Mouse (Mus musculus) brown adipose tissue, adult 24 weeks (tissue): ENCODE data around the gene Rnf7. TPM values are rescaled to one million over a fixed set of nuclear protein-coding genes. Genes with fewer than 3 reads are reported as not detected.
"Not testable (repeated sequence)": the region's sequence is repeated elsewhere in the genome, so short reads cannot be mapped to it uniquely, and the experiment has no call there.

ENCODE experiments used
- H3K27ac ChIP-seq: fragments of 200-500 bp; replicated peaks from 2 replicates; pipeline ENCODE4 v1.5.1; 2012; ENCODE audit warnings: low read depth, mild to moderate bottlenecking, low read length
- H3K4me1 ChIP-seq: fragments of 200-500 bp; 2 replicates; pipeline ENCODE4 v1.6.1; 2012; ENCODE audit warnings: low read length, mixed read lengths; ENCODE audit not compliant: control insufficient read depth, insufficient read depth, insufficient read length
- H3K4me3 ChIP-seq: fragments of 200-500 bp; 2 replicates; pipeline ENCODE4 v1.5.1; 2012; ENCODE audit warnings: low read depth, mild to moderate bottlenecking, low read length, moderate library complexity; ENCODE audit not compliant: insufficient read depth
- polyA plus RNA-seq: library from polyadenylated mRNA; stranded (reverse); fragments of >200 nt; gene quantifications from 2 replicates; pipeline ENCODE4 v1.2.4, GENCODE M21; 2012; ENCODE audit not compliant: missing spikeins, insufficient read depth, insufficient read length

The Rnf7 gene
- polyA plus RNA-seq, 1 experiment, result 193 TPM

DNA sequence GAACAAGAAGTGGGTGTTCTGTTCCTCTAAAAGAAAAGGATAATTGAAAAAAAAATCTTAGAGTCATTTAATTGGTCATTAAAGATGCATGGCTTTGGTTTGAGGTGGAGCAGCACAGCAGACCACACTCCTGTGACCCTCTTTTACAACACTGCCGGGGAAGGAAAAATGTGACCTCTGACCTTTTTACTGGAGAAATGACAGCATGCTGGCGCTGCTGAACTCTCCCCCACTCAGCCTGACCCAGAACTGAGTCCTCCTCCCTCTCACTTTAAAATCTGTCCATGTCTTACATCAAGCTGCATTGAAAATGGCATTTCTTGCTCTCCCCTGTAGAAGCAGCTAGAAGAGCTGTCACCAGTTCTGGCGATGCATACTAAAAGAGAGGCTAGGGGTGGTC is 14.7 kb upstream of the Rnf7 start:
- Histone ChIP-seq H3K27ac (peak overlapping the region; percentile 76), H3K4me3 (no peak overlapping the region), H3K4me1 (peaks cover 3% of the 10 kb centered on the region; the same call in 1 of the 2 replicates)

DNA sequence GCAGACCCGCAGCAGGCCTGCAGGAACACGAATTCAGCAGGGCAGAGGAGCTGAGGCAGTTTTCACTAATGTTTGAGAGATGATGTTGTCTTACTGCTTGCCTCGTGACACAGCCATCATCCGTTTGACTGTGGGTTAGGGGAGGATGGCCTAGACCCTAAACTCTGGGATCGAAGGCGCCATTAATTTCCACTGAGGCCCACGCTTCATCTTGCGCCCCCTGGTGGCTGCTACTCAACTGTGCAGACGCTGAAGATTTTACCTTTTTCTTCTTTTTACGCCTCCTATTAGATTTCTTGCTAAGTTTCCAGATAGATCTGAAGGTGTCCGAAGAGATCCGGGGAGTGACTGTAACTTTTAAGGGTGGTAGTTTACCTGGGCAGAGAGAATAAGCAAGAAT is 13.3 kb upstream of the Rnf7 start:
- no peak overlapping the region for H3K4me3 ChIP-seq
- H3K27ac ChIP-seq, result no peak overlapping the region

DNA sequence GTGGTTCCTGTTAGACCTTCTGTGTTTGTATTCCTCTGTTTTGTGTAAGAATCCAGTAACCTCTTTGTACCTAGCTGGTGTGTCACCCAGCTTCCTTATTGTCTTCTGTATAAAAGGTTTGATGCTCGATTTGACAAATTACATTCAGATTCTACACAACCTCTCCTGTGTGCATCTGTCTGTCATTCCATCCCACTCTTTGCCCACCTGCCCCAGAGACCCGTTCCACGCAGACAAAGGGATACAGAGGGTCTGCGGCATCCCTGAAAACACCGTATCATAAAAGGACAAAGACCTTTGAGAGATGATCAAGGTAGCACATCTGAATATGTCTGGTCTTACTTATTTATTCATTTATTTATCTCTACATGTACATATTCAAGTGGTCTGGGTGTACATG is 9.4 kb upstream of the Rnf7 start:
- not testable (repeated sequence) for H3K4me3 ChIP-seq, H3K4me1 ChIP-seq, H3K27ac ChIP-seq

More for the DNA sequence above, 13.3 kb upstream of the Rnf7 start:
- peaks cover 3% of the 10 kb centered on the region; the same call in 1 of the 2 replicates for H3K4me1 ChIP-seq

DNA sequence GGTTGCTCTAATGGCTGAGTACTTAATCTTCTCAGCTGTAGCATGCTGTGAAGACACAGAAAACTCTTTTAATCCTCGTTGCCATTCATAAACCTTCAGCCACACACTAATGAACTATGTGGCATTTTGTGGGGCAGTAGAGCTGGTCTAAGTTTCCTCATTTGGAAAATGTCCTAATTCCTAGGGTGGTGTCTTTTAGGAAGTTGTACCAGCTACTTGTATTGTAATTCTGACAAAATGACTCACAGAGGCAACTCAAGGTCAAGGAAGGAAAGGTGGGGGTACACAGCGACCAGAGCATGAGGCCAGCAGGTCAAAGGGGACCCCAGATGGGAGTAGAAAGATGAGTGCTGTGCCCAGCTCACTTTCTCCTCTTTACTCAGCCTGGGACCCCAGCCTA is 5.2 kb upstream of the Rnf7 start:
- Histone ChIP-seq H3K27ac (no peak overlapping the region), H3K4me3 (no peak overlapping the region)

DNA sequence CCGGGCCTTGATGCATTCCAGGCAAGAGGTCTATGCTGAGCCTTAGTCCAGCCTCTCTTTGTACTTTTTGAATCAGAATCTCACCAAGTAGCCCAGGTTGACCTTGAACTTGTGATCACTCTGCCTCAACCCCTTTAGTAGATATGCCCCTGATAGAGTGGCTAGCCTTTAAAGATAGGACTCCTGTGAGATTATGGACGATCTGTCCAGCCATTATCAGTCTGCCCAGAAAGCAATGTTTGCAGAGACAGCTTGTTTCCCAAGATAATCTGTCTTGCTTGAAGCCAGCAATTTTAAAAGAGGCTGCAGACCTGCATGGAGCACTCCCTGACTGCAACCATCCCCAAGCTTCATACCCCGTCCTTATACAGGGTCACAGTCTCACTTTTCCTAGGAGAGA is 4.6 kb upstream of the Rnf7 start:
- H3K4me3 ChIP-seq, result no peak overlapping the region
- no peaks in the 10 kb centered on the region for H3K4me1 ChIP-seq
- H3K27ac ChIP-seq, result no peak overlapping the region

More for the DNA sequence above, 5.2 kb upstream of the Rnf7 start:
- H3K4me1 ChIP-seq, result no peaks in the 10 kb centered on the region

DNA sequence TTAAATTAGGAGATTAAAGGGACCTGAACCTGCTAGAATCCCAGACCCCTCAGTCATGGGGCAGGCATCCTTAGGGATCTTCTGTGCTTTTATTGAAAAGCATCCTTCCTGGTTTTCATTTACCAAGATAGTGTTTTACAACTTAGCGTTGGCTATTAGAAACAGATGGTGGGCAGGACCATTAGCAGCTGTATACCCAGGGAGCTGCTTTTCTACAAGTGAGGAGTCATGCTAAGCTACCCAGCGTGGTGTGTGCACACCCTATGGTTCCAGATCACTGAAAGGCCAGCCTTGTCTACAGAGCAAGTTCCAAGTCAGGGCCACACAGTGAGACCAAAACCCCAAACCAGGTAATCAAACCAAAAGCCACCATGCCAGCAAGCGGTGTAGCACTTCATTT is 6.1 kb downstream of the Rnf7 start:
- H3K4me3 ChIP-seq, result no peak overlapping the region
- H3K4me1 ChIP-seq, result peaks cover 13% of the 10 kb centered on the region; the same call in 1 of the 2 replicates
- H3K27ac ChIP-seq, result no peak overlapping the region

DNA sequence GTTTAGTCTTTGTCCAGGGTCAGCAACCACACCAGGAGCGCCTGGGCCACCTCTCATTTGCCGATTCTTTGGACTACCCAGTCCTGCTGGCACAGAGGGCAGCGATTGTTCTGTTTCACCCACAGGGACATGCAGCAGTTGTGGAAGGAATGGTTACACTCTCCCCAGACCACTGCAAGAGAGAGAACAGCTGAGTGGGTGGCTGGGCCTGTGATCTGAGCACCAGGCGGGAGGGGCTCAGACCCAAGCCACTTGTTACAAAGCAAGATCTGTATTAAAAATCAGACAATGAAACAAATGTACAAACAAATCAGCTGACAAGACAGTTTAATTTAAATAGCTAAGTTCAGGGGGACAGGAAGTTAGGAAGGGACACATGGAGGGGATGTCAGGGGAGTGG is 6.8 kb downstream of the Rnf7 start:
- not testable (repeated sequence) for H3K27ac ChIP-seq, H3K4me3 ChIP-seq
- peaks cover 10% of the 10 kb centered on the region; the same call in 1 of the 2 replicates for H3K4me1 ChIP-seq

DNA sequence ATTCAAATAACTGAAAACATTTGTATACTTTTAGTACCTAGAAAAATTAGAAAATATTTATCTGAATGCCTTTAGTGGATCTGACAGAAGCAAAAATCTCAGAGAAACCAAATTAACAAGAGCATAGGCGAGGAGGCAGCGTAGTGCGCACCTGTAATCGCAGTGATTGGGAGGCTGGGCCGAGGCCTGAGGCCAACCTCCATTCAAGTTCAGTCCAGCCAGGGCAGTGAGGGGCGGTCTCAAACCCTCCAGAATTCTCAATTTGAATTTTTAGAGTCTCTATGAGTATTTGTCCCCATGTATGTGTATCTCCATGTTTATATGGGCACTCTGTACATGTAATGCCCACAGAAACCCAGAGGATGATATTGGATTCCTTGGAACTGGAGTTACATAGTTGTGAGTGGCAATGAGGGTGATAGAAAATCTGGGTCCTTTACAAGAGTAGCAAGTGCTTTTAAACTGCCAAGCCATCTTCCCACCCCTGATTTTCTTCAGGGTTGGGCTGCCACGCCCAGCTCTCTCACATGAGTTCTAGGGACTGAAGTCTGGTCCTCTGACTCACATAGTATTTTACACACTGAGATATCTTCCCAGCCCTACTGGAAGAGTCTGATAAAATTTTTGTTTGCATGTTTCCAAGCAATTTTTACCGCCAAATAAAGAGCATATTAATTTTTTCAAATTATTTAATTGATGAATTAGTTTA is 8.1 kb downstream of the Rnf7 start:
- Histone ChIP-seq H3K27ac (no peak overlapping the region), H3K4me1 (peaks cover 5% of the 10 kb centered on the region; the same call in 1 of the 2 replicates), H3K4me3 (no peak overlapping the region)

DNA sequence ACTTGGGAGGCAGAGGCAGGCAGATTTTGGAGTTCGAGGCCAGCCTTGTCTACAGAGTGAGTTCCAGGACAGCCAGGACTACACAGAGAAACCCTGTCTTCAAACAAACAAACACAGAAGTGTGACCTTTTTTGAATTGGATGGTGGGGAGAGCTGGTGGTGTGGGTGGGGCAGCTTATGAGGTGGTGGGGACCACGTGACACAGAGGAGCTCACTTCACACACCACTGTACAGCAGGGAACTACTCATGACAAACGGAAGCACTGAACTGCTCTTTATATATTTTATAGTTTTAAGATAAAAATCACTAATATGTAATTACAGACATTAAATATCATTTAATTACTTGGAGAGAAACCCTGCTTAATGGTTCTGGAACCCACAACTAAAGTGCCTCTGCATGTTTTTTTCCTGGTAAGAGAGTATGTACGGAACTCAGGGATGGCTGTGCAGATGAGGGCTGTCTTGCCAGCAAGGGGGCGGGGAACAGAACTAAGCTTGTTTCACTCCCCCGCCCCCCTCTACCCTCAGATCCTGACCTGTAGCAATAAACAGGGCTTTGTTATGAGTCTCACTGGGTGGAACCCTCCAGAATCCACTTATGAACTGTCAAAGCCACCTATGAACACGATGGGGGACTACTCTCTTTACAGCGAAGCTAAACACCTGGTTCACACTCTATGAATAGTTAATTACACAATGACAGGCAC is 8.8 kb downstream of the Rnf7 start:
- Histone ChIP-seq H3K4me3 (no peak overlapping the region), H3K27ac (no peak overlapping the region), H3K4me1 (no peaks in the 10 kb centered on the region)

DNA sequence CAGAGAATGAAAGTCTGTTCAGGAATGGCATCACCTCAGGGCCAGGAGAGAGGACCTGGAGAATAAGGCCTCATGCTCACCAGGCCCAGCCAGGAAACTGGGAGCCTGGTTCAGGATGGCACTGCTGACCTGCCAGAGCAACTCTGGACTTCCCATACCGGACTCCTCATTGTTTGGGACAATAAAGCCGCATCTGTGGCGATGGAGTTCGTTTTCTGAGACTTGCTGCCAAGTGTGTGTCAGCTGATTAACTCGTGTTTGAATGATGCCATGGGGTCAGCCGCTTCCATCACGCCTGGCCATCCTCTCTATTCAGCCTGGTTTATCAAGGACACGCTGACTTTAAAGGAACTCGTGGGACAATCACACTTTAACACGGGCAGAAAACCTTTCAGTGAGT is 14.8 kb downstream of the Rnf7 start:
- Histone ChIP-seq H3K4me3 (no peak overlapping the region), H3K4me1 (no peaks in the 10 kb centered on the region), H3K27ac (no peak overlapping the region)

DNA sequence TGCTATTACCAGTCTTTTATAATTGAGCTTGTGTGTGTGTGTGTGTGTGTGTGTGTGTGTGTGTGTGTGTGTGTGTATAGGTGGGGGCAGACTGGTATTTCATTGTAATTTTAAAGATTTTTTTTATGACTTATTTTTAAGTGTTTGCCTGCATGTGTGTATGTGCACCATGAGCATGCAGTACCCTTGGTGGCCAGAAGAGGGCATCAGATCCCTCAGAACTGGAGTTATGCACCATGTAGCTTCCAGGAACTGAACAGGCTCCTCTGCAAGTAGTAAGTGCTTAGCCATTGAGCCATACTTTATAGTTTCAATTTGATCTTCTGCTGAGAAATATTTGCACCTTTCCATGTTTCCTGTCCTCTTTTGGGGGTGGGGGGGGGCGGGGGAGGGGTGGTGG is 16.9 kb downstream of the Rnf7 start:
- Histone ChIP-seq H3K27ac (no peak overlapping the region), H3K4me3 (no peak overlapping the region), H3K4me1 (no peaks in the 10 kb centered on the region)

DNA sequence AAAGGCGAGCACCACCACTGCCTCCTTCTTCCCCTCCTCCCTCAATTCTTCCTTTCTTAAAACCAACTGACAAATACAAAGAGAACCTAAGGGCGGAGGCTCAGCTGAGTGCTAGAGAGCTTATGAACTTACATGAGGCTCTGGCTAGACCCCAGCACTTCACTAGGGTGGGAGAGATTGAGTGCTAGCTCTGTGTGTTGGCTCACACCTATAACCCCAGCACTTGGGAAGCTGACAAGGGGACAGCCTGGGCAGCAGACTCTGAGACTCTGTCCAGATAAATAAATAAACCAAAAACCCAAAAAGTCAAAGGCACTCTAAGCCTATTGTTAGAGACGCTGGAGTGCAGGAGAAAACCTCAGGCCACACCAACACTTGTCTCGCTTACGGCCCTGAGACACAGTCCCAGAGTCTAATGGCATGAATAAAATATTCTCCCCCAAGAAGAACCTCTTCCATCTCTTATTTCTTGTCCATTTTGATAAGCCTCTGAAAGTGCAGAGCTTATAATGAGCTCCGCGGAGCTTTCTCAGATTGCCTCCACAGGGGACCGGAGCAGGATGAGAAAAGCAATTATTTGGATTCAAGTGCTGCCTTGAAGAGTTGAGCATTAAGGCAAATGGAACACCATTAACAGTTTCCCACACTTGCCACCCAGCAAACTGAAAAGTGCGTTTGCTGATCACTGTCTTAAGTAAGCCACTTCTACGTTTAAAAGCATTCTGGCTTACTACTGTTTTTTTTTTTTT is 18.2 kb downstream of the Rnf7 start:
- Histone ChIP-seq H3K4me3 (no peak overlapping the region), H3K27ac (no peak overlapping the region), H3K4me1 (no peaks in the 10 kb centered on the region)

DNA sequence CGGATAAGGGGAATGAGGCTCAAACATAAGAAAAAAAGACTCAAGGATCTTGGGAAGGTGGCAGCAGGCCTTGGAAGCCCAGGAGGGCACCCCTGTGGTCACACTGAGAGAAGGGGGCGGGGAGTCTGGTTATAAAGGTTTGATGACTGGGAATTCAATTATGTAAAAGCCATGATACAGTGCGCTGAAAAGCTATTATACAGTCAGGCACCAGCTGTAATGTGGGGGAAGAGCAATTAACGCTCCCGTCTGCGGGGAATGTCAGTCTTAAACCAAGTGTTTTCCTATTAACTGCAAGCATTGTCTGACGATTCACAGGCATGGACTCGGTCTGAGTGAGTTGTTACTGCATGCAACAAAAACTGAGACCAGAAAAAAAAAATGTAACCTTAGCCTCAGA is 22.9 kb downstream of the Rnf7 start:
- H3K4me3 ChIP-seq, result no peak overlapping the region
- H3K27ac ChIP-seq, result no peak overlapping the region

DNA sequence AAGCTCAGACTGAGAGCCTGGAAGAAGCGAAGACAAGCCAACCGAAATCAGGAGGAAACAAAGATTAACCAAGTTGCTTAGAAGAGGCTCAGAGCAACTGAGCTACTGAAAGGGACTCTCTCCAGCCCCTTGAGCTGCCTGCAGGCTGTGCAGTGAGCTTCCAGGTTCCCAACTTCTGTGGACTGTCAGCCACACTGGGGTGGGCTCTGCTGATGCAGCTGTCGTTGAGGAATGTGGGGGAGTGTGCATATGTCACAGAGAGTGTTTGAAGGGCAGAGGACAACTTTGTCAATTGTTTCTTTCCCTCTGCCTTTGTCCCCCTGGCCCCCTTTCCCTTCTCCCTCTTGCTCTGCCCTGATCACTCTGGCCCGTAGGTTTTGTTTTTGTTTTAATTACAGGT is 25.5 kb downstream of the Rnf7 start:
- Histone ChIP-seq H3K4me3 (no peak overlapping the region), H3K27ac (no peak overlapping the region), H3K4me1 (no peaks in the 10 kb centered on the region)

More for the DNA sequence above, 22.9 kb downstream of the Rnf7 start:
- no peaks in the 10 kb centered on the region for H3K4me1 ChIP-seq

DNA sequence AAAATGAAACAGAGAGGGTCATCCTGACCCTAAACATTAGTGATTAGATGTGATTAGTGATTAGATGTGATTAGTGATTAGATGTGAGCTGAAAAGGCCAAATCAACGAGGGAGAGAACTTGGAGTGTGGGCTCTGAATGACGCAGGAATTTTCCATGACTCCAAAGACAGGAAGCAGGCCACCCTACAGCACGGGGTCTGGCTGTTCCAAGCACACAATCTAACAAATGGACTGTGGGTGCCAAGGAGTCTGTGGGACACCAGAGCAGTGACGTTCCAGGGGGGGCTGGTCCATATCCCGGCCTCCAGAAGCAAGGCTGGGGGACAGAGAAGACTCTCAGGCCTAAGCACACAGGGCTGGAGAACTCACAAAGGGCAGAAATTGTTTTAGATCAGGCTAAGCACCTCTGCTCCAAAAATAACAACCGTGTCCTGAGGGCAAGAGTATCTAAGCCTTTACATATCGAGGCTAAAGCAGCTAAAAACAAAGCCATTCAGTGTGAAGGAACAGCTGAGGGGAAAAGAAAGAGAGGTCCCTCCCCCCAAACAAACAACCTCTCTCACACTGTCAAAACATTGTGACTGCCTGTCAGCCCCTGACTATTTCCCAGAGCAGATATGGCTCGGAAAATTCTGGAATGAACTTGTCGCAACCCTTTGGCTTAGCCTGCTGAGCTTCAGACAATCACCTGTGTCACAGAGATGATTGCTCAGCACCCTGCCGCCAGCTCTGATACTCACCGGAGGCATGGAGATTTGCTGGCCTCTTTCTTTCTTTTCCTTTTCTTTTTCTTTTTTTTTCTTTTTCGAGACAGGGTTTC is 27.4 kb downstream of the Rnf7 start:
- 0 out of 2 replicates have a peak overlapping the region, but pooled peaks have one; percentile 18 for H3K27ac ChIP-seq
- H3K4me3 ChIP-seq, result no peak overlapping the region

More for the DNA sequence above, 27.4 kb downstream of the Rnf7 start:
- no peaks in the 10 kb centered on the region for H3K4me1 ChIP-seq
